Mouse (Mus musculus): ENCODE measurements around the gene Pard6b. TPM values are rescaled to one million over a fixed set of nuclear protein-coding genes. Genes with fewer than 3 reads are reported as not detected.

Pard6b gene
- total and polyA plus RNA-seq, 3 experiments: 1.2 to 2.8 (median 1.3) TPM

GRCm38 (mm10) chr2:168128211-168128859 is 47.5 kb downstream of the Pard6b start:
- dilution Hi-C loops (cut with MboI; ENCODE audit: extremely low pct_ligation_motif_present, extremely low pct_unique_long_range_greater_than_20kb, low sequenced_read_pairs): no loop called here
- peaks cover 4% of the 10 kb centered on the region for H3K9me3 ChIP-seq (replicated peaks; ENCODE audit: low read length)

GRCm38 (mm10) chr2:168130046-168130445 is 49.2 kb downstream of the Pard6b start:
- no peaks in the 10 kb centered on the region for H3K79me2 ChIP-seq (replicated peaks; ENCODE audit: control insufficient read depth, extremely low read depth, insufficient read depth, poor library complexity, severe bottlenecking)
- H3K4me3 ChIP-seq (replicated peaks in 1 of 3; ENCODE audit: low read depth in 2 of 3, low read length in 2 of 3, poor library complexity in 1 of 3): no peak overlapping the region
- H3K9ac ChIP-seq (ENCODE audit: insufficient read depth, low read depth): no peak overlapping the region
- no peak for DNase-seq (ENCODE audit: extremely low read depth)
- H3K4me1 ChIP-seq (ENCODE audit: control insufficient read depth in 1 of 2, insufficient read depth in 2 of 2): peaks cover 0 to 8% of the 10 kb centered on the region in 2 experiments; a peak in 1 of 4 replicates
- TF ChIP-seq JUN (IDR thresholded peaks at IDR 0.05; ENCODE audit: insufficient read depth, low read depth, low read length) (no peak), BHLHE40 (IDR thresholded peaks at IDR 0.05; ENCODE audit: low read depth, low read length) (no peak), RAD21 (IDR thresholded peaks at IDR 0.05; ENCODE audit: low read depth, low read length) (no peak), RCOR1 (conservative IDR thresholded peaks at IDR 0.05; ENCODE audit: low read depth, low read length) (no peak), SMC3 (IDR thresholded peaks at IDR 0.05; ENCODE audit: low read depth, low read length) (no peak)
- H3K4me2 ChIP-seq (ENCODE audit: insufficient read depth, low read depth, poor library complexity, severe bottlenecking): no peak overlapping the region
- H3K27me3 ChIP-seq (replicated peaks): no peaks in the 10 kb centered on the region
- no peaks in the 10 kb centered on the region for H3K36me3 ChIP-seq (replicated peaks in 1 of 2; ENCODE audit: control insufficient read depth in 1 of 2, insufficient read depth in 1 of 2, low read length in 1 of 2)
- in situ Hi-C loops (cut with MboI; ENCODE audit: low pct_ligation_motif_present, low pct_unique_long_range_greater_than_20kb, low sequenced_read_pairs): no loop called here
- no peak overlapping the region for H3K27ac ChIP-seq (ENCODE audit: insufficient read depth, low read depth)
- H3K9me3 ChIP-seq (replicated peaks; ENCODE audit: low read length): no peaks in the 10 kb centered on the region
- dilution Hi-C loops (cut with MboI; ENCODE audit: extremely low pct_ligation_motif_present, extremely low pct_unique_long_range_greater_than_20kb, low sequenced_read_pairs): no loop called here

More at GRCm38 (mm10) chr2:168128211-168128859, 47.5 kb downstream of the Pard6b start:
- TF ChIP-seq E2F4 (IDR thresholded peaks at IDR 0.05; ENCODE audit: insufficient replicate concordance, low read depth, low read length) (no peak), CTCF (conservative IDR thresholded peaks at IDR 0.05 in 1 of 2, IDR thresholded peaks at IDR 0.05 in 1 of 2; ENCODE audit: low read depth in 2 of 2, low read length in 2 of 2) (peak in 1 of 2 experiments; percentile 57; a peak in 2 of 4 replicates), SMC3 (IDR thresholded peaks at IDR 0.05; ENCODE audit: low read depth, low read length) (peak; percentile 56), NRF1 (IDR thresholded peaks at IDR 0.05; ENCODE audit: low read depth, low read length) (peak; percentile 32; the same call in 1 of the 2 replicates), ETS1 (conservative IDR thresholded peaks at IDR 0.05; ENCODE audit: low read depth, low read length) (no peak), POLR2AphosphoS2 (IDR thresholded peaks at IDR 0.05; ENCODE audit: low read depth, low read length) (no peak), CHD1 (IDR thresholded peaks at IDR 0.05; ENCODE audit: low read depth, low read length) (no peak), CHD2 (IDR thresholded peaks at IDR 0.05; ENCODE audit: low read length) (no peak), MEF2A (IDR thresholded peaks at IDR 0.05; ENCODE audit: borderline replicate concordance, low read depth, low read length) (peak; percentile 31; the same call in 1 of the 2 replicates), RAD21 (IDR thresholded peaks at IDR 0.05; ENCODE audit: low read depth, low read length) (peak; percentile 40), MAFK (IDR thresholded peaks at IDR 0.05; ENCODE audit: insufficient replicate concordance, low read length) (no peak), ZKSCAN1 (IDR thresholded peaks at IDR 0.05; ENCODE audit: borderline replicate concordance, low read depth, low read length) (no peak)
- Histone ChIP-seq H3K36me3 (replicated peaks in 1 of 2; ENCODE audit: control insufficient read depth in 1 of 2, insufficient read depth in 1 of 2, low read length in 1 of 2) (no peaks in the 10 kb centered on the region), H3K4me1 (ENCODE audit: control insufficient read depth in 1 of 2, insufficient read depth in 2 of 2) (peaks cover 0 to 10% of the 10 kb centered on the region in 2 experiments; a peak in 1 of 4 replicates), H3K79me2 (replicated peaks; ENCODE audit: control insufficient read depth, extremely low read depth, insufficient read depth, poor library complexity, severe bottlenecking) (no peaks in the 10 kb centered on the region), H3K9ac (ENCODE audit: insufficient read depth, low read depth) (no peak overlapping the region), H3K27me3 (replicated peaks) (no peaks in the 10 kb centered on the region), H3K4me3 (replicated peaks in 1 of 3; ENCODE audit: low read depth in 2 of 3, low read length in 2 of 3, poor library complexity in 1 of 3) (no peak overlapping the region), H3K4me2 (ENCODE audit: insufficient read depth, low read depth, poor library complexity, severe bottlenecking) (no peak overlapping the region), H3K27ac (ENCODE audit: insufficient read depth, low read depth) (no peak overlapping the region)
- peak; percentile 55 for DNase-seq (ENCODE audit: extremely low read depth)
- in situ Hi-C loops (cut with MboI; ENCODE audit: low pct_ligation_motif_present, low pct_unique_long_range_greater_than_20kb, low sequenced_read_pairs): no loop called here

Measured in CH12.LX (cell line).